Mouse (Mus musculus) liver, postnatal 0 days (tissue): ENCODE data around the gene Hoxd11.

ENCODE experiments used
- CTCF ChIP-seq: sonication (generic); IDR thresholded peaks from 2 replicates; pipeline ENCODE4 v1.5.1; 2016; ENCODE audit warnings: antibody characterized with exemption, low read depth
- EP300 ChIP-seq: IDR thresholded peaks from 2 replicates; pipeline ENCODE4 v1.6.1; 2016; ENCODE audit warnings: antibody characterized with exemption, low read depth, mild to moderate bottlenecking

- TF ChIP-seq EP300: no peak
- TF ChIP-seq CTCF: no peak
Observed at GRCm38 (mm10) chr2:74727640-74728302, 48.4 kb downstream of the Hoxd11 start.
